Mouse (Mus musculus) fibroblast of lung, adult 2 months (primary cell): ENCODE data around the gene Srebf2.

Source experiments
- DNase-seq: peaks from one replicate; pipeline ENCODE4 v3.0.0-alpha.2; 2011; ENCODE audit warnings: low read depth

Srebf2 gene

DNA sequence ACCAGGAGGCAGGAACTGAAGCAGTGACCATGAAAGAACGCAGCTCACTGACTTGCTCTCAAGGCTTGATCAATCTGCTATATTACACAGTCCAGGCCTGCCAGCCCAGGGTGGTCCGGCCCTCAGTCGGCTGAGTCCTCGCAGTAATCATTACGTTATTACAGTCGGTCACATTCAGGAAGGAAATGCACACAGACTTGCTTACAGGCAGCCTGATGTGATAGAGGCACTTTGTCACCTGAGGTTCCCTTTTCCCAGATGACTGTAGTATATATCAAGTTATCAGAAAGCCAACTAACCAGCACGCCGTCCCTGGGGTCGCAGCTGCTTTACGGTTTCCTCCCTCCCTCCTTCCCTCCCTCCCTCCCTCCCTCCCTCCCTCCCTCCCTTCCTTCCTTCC, 9.9 kb downstream of the Srebf2 start:
- no peak for DNase-seq

DNA sequence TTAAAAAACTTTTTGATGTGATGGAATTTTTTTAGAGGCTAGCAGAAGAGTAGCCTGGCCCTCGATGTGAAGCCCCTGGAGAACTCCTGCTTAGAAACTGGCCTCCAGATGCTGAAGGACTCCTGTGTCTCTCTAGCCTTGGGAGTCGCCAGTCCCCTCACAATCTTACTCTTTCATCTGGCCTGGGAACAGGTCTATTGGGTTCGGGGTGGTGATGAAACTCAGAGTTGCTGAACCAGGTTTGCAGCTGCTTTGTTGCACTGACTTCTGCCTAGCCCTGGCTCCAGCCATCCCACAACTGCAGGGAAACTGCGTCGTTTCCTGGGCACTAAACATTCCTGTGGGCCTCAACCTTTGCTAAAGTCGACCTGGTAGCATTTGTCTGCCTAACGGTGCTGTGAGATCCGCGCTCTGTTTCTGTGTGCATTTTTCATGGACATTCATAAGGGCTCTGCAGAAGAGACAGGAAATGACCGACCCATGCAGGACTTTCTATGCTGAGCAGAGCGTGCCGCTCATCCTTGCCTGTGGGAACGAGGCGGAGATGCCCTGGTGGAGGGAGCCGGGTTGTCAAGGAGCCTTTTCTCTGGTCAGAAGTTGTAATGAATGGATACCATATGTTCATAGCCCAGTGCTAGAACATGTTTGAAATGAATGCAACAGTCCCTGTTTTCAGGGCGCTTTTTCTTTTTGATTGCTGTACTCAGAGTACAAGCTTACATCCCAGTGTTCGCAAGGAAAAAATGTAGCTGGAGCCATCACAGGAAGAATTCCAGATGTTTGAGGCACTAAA, 11.5 kb downstream of the Srebf2 start:
- DNase-seq = no peak

DNA sequence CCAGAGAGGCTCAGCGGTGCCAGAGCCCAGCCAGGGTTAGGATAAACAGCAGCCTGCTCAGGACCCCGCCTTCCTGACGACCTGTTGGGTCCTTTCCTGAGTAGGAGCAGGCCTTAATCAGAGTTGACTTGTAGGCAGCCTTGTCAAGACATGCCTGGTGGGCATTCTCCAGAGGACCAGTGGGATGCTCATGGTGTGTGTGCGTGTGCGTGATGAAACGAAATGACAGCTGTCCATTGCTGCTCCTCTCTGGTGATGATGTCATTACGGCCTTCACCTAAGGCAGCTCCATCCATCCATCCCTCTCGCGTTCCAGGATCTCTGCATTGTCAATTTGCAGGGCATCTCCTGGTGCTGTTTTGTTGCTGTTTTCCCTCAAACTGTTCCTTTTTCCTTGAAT, 12.5 kb downstream of the Srebf2 start:
- DNase-seq = no peak

DNA sequence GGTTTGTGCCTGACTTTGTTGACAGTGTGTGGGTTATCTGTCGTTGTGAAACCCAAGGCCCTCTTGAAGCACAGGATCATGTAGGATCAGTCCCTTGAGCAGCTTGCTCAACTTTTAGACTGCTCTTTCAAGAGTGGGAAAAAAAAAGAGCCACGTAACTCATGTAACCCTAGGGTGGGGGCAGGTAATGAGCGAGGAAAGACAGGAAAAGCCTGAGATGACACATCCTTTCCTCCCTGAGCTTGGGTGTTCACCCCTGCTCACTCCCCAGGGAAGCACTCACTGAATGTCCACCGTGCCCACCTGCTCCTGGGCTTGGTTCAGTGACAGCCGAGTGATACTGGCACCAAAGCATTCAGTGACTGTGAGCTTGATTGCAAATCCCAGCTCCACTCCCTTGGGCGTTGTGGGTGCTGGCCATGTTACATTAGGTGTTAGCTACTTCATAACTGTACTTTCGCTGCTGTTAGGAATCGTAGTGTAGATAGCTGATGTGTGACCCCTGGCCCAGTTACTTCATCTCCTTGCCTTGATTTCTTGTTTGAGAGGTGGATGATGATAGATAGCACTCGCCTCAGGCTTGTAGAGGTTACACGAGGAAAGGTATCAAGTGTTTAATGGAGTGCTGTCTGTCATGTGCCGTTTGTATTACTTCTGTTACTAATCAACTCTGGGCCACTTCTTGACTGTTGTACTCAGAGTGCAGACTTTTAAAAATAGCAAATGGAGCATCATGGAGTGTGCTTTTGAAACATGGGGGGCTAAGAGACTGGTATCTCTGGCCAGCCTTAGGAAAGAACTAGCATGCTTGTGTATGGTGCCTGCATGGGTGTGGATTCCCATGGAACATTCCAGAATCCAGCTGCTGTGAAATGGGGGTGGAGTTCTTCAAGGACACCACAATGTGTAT, 14.0 kb downstream of the Srebf2 start:
- DNase-seq = no peak

GRCm38 (mm10) chr15:82161965-82162600, 15.1 kb downstream of the Srebf2 start:
- DNase-seq = no peak

- no peak for DNase-seq
These were observed 16.5 kb downstream of the Srebf2 start for GRCm38 (mm10) chr15:82163356-82164060.

DNA sequence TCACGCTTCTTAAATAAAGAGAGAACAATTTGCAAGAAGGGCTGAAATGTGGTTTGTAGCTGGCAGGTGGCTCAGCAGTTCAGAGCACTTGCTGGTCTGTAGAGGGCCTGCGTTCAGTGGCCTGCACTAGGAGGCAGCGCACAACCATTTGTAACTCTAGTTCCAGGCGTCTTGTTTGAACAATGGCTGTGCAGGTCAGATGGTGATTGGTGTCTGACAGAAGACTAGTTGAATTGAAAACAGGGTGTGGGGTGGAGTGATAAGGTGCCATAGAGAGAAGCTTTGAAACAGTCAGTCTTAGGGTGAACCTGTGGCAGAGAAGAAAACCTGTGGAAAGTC, 17.0 kb downstream of the Srebf2 start:
- DNase-seq = no peak

DNA sequence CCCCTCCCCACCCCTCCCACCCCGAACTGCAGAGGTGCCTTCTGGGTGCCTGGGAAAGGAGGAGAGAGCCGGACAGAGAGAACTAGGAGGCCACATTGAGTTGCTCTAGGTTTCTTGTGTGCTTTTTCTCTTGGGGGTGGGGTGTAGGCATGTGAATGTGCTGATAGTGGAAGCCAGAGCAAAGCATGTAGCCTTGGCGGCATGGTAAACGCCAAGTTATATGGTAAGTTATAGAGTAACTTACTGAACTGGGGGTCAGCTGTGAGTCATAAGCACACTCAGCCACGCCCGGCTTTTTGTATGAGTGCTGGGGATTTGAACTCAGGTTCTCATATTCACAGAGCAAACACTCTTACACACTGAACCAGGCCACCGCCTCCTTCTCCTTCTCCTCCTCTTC, 17.5 kb downstream of the Srebf2 start:
- DNase-seq = no peak

- no peak for DNase-seq
These were observed 18.6 kb downstream of the Srebf2 start for GRCm38 (mm10) chr15:82165332-82166239.

DNA sequence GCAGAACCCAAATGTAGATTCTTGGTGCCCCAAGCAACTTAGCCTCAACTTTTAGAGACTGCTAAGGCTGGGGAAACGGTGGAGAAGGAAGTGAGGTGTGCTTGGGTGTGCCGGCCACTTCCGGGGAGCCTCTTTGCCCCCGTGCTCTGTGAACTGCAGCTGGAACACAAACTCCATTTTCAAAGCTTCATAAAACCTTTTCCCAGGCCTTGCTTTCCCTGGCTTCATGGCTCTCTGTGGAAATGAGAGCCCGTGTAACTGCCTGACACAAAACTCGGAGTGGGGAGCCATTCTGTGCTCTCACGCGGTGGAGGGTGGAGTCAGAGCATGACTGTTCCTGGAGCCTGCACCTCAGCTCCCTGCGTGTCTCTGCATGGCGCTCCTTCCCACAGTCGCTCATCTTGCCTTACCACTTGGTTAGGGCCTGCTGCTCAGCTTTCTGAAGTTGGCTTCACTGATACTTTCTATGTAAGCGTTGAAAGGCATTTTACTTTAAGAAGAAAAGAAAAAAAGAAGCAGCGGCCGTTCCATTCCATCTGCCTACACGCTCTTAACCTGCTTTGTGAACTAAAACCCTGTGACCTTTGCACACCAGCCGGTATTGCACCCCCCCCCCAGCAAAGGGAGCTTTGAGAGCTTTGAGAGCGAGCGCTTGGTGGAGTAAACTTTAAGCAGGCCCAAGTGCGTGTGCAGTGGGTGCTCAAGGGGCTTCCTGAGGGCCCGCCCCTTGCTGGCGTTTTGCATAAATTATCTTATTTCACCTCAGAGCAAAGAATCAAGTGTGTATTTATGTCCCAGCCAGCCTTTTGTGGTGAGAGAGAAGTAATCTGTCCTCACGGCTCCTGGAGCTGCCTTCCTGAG, 19.5 kb downstream of the Srebf2 start:
- no peak for DNase-seq

- no peak for DNase-seq
These were observed 20.5 kb downstream of the Srebf2 start for GRCm38 (mm10) chr15:82167201-82168168.

DNA sequence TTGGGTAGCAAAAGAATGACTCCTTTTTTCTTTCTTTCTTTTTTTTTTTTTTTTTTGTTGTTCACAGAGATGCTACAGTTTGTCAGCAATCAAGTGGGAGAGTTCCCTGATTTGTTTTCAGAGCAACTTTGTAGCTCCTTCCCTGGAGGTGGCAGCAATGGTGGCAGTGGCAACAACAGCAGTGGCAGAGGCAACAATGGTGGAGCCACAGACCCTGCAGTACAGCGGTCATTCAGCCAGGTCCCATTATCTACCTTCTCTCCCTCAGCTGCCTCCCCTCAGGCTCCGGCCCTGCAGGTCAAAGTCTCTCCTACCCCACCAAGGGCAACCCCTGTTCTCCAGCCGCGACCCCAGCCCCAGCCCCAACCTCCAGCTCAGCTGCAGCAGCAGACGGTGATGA, 22.7 kb downstream of the Srebf2 start:
- no peak for DNase-seq

DNA sequence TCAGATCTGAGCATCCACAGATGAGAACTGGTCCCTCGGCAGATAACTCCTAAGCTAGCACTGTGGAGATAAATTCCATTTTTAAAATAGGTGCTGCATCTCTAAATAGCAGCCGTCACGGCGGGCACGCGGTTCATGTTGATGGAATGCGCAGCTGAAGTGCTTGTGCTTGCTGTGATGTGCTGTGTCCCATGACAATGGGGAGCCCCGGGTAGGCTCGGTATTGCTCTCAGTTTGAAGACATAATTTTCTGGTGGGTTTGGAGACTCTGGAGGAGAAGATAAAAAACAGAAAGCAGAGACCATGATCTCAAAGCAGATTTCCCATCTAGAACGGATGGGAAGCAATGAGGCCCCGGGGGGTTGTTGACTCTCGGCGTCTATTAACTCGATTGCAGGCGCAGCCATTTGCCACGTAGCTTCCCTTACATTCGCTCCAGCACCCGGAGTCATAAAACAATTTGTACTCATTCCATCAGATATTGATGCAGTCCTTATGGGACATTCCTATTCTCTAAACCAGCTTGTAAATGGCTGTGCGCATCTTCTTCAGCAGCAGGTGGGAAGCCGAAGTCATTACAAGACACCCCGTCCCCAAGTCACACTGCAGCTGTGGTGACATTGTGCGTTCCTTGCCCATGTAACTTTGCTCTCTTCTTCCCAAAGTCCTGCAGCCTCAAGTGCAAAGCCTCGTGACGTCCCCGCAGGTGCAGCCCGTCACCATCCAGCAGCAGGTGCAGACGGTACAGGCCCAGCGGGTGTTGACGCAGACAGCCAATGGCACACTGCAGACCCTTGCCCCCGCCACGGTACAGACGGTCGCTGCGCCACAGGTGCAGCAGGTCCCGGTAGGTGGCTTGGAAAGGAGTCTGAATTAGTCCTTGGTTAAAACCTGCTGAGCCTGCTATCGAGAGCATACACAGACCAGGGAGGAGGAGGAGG, 23.7 kb downstream of the Srebf2 start:
- no peak for DNase-seq

DNA sequence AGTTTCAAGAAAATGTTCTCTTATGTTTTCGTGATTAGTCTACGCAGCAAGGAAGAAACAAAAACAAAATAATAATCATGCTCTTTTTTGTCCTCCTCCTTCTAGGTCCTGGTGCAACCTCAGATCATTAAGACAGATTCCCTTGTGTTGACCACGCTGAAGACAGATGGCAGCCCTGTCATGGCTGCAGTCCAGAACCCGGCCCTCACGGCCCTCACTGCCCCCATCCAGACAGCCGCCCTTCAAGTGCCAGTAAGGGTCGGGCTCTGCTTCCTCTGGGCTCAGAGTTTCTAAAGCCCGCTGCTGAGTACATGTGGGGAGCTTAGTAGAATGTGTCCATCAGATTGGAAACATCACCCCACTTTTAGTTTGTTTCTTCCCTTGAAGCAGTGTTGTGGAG, 25.7 kb downstream of the Srebf2 start:
- DNase-seq = no peak

DNA sequence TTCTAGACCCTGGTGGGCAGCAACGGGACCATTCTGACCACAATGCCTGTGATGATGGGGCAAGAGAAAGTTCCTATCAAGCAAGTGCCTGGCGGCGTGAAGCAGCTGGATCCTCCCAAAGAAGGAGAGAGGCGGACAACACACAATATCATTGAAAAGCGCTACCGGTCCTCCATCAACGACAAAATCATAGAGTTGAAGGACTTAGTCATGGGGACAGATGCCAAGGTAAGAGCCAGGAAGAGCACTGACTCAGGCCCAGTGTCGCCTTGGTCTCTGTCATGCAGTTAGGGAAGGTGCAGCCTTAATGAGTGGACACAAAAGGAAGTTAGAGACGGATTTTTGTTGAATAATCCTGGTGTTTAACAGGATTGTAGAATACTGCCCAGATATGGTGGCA, 28.1 kb downstream of the Srebf2 start:
- DNase-seq = no peak

DNA sequence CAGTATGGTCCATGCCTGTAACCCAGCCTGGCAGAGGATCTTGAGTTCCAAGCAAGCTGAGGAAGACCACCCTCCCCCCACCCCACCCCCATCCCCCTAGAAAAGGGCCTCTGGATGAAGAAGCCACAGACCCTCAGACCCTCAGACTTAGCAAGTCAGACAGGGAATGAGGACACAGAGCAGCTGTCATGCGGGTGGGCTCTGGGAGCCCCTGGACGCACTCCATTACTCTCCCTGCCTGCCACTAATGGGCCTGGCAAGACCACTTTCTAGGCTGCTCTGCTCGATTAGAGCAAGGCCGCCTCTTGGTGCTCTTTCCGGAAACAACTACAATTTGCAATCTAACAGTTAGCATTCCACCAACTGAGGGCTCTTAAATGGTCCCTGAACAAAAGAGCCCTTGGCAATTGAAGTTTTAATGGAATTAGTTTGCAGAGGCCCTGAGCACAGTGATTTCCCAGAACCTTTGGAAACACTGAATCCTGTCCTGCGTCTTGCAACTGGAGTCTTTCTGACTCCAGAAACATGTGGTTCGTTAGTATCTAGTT, 30.8 kb downstream of the Srebf2 start:
- DNase-seq = no peak

GRCm38 (mm10) chr15:82181131-82181530, 34.1 kb downstream of the Srebf2 start:
- no peak for DNase-seq

- no peak for DNase-seq
These were observed 35.3 kb downstream of the Srebf2 start for GRCm38 (mm10) chr15:82182311-82182710.
